Mouse (Mus musculus): ENCODE data around the gene Cntnap2.

DNA sequence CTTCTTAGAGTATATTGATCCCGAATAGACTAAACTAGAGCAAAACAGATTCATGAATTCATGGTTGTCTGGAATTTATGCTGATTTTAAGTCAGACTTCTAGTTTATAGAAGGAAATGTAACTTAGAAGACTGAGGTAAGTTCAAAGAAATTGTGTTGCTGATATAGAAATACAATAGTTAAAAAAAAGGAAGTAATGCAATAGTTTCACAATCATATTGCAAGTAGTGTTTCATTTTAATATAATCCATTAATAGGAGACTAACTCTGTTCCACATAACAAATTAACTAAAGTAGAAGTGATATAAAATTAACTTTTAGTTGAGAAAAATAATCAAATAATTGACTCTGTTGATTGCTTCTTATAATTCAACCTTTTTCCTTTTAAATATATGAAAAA lies 169.8 kb downstream of the Cntnap2 start:
- no peak for TF ChIP-seq TAL1 (IDR thresholded peaks at IDR 0.05; ENCODE audit: low read length)
- TF ChIP-seq GATA1 (IDR thresholded peaks at IDR 0.05; ENCODE audit: low read length), result no peak

All from erythroblast, embryonic 14.5 days (primary cell).